Mouse (Mus musculus): ENCODE data around the gene Igfbp1.

Igfbp1 gene

GRCm38 (mm10) chr11:7230000-7230399, 32.4 kb downstream of the Igfbp1 start:
- no peak for DNase-seq (ENCODE audit: low read depth, low spot score)

- no peak for DNase-seq (ENCODE audit: low read depth, low spot score)
Measured at GRCm38 (mm10) chr11:7231958-7232357, 34.4 kb downstream of the Igfbp1 start.

- no peak for DNase-seq (ENCODE audit: low read depth, low spot score)
Measured at GRCm38 (mm10) chr11:7233333-7233732, 35.8 kb downstream of the Igfbp1 start.

- no peak for DNase-seq (ENCODE audit: low read depth, low spot score)
Measured at GRCm38 (mm10) chr11:7234436-7234835, 36.9 kb downstream of the Igfbp1 start.

- DNase-seq (ENCODE audit: low read depth, low spot score): no peak
Measured at GRCm38 (mm10) chr11:7234981-7235609, 37.5 kb downstream of the Igfbp1 start.

- DNase-seq (ENCODE audit: low read depth, low spot score): no peak
Measured at GRCm38 (mm10) chr11:7236751-7237150, 39.2 kb downstream of the Igfbp1 start.

GRCm38 (mm10) chr11:7237712-7238111, 40.1 kb downstream of the Igfbp1 start:
- DNase-seq (ENCODE audit: low read depth, low spot score): no peak

- no peak for DNase-seq (ENCODE audit: low read depth, low spot score)
Measured at GRCm38 (mm10) chr11:7238546-7238945, 41.0 kb downstream of the Igfbp1 start.

GRCm38 (mm10) chr11:7239041-7239740, 41.6 kb downstream of the Igfbp1 start:
- no peak for DNase-seq (ENCODE audit: low read depth, low spot score)

GRCm38 (mm10) chr11:7244782-7245181, 47.2 kb downstream of the Igfbp1 start:
- no peak for DNase-seq (ENCODE audit: low read depth, low spot score)

GRCm38 (mm10) chr11:7250415-7250814, 52.8 kb downstream of the Igfbp1 start:
- DNase-seq (ENCODE audit: low read depth, low spot score): no peak

- no peak for DNase-seq (ENCODE audit: low read depth, low spot score)
Measured at GRCm38 (mm10) chr11:7250870-7251269, 53.3 kb downstream of the Igfbp1 start.

Measured in WW6 (cell line).